Mouse (Mus musculus) heart, embryonic 15.5 days (tissue): ENCODE measurements around the gene Nr5a2. TPM values are rescaled to one million over a fixed set of nuclear protein-coding genes. Genes with fewer than 3 reads are reported as not detected.

Experiments used
- ATAC-seq: fragments of 200-750 bp; cut with Nextera tagmentation; replicated peaks from 2 replicates; pipeline ENCODE4 v1.8.0; 2017; ENCODE audit warnings: low read depth, moderate TSS enrichment; ENCODE audit not compliant: insufficient number of reproducible peaks, insufficient read depth, low FRiP score
- H3K27ac ChIP-seq: fragments of 300-500 bp; sonication (generic); 2 replicates; pipeline ENCODE4 v1.5.1; 2015; ENCODE audit warnings: mild to moderate bottlenecking, inconsistent platforms
- H3K27me3 ChIP-seq: fragments of 300-500 bp; sonication (generic); 2 replicates; pipeline ENCODE4 v1.6.1; 2015; ENCODE audit warnings: inconsistent platforms
- H3K36me3 ChIP-seq: fragments of 300-500 bp; sonication (generic); 2 replicates; pipeline ENCODE4 v1.6.1; 2015; ENCODE audit warnings: mild to moderate bottlenecking, inconsistent platforms
- H3K4me1 ChIP-seq: fragments of 300-500 bp; sonication (generic); replicated peaks from 2 replicates; pipeline ENCODE4 v1.6.1; 2015; ENCODE audit warnings: inconsistent platforms
- H3K4me2 ChIP-seq: fragments of 300-500 bp; sonication (generic); 2 replicates; pipeline ENCODE4 v1.6.1; 2015; ENCODE audit warnings: inconsistent platforms, mild to moderate bottlenecking, moderate library complexity
- H3K4me3 ChIP-seq: fragments of 300-500 bp; sonication (generic); 2 replicates; pipeline ENCODE4 v1.5.1; 2015; ENCODE audit warnings: mild to moderate bottlenecking, inconsistent platforms
- H3K9ac ChIP-seq: fragments of 300-500 bp; sonication (generic); 2 replicates; pipeline ENCODE4 v1.6.1; 2015; ENCODE audit warnings: mild to moderate bottlenecking, inconsistent platforms
- H3K9me3 ChIP-seq: fragments of 300-500 bp; sonication (generic); replicated peaks from 2 replicates; pipeline ENCODE4 v1.6.1; 2016; ENCODE audit warnings: inconsistent platforms
- WGBS: fragments of 180-500 bp; shearing (Covaris S2); methylation state at CpG from one replicate; pipeline ENCODE4 v1.1.7; 2015; ENCODE audit warnings: mixed read lengths; 5-methylcytosine and 5-hydroxymethylcytosine counted together
- polyA plus RNA-seq: library from polyadenylated mRNA; unstranded; fragments of >200 nt; fragmentation: Nextera tagmentation; extraction: Ambion mirVana; gene quantifications from 2 replicates; pipeline ENCODE4 v1.2.1, GENCODE M21; 2015

Gene Nr5a2
- polyA plus RNA-seq, 1 experiment from 2014 or later = 0.30 TPM

GRCm38 (mm10) chr1:136898130-136898529 is 62.1 kb downstream of the Nr5a2 start:
- no peaks in the 10 kb centered on the region for H3K36me3 ChIP-seq
- no peak overlapping the region for H3K27ac ChIP-seq
- no peak overlapping the region for H3K4me3 ChIP-seq
- no peak overlapping the region for H3K9ac ChIP-seq
- WGBS = 85% methylated on average over 4 of the region's 4 CpGs
- ATAC-seq = no peak
- no peaks in the 10 kb centered on the region for H3K9me3 ChIP-seq
- H3K27me3 ChIP-seq = no peaks in the 10 kb centered on the region
- peaks cover 7% of the 10 kb centered on the region; the same call in 1 of the 2 replicates for H3K4me1 ChIP-seq
- H3K4me2 ChIP-seq = no peak overlapping the region

GRCm38 (mm10) chr1:136896351-136896750 is 63.9 kb downstream of the Nr5a2 start:
- ATAC-seq = no peak
- Histone ChIP-seq H3K9ac (no peak overlapping the region), H3K4me2 (no peak overlapping the region), H3K9me3 (no peaks in the 10 kb centered on the region), H3K4me3 (no peak overlapping the region), H3K27ac (no peak overlapping the region), H3K36me3 (no peaks in the 10 kb centered on the region), H3K27me3 (no peaks in the 10 kb centered on the region), H3K4me1 (peaks cover 7% of the 10 kb centered on the region; the same call in 1 of the 2 replicates)
- WGBS = 50% methylated on average over 6 of the region's 6 CpGs

- H3K4me2 ChIP-seq = no peak overlapping the region
- WGBS = 86% methylated on average over 8 of the region's 8 CpGs
- no peak for ATAC-seq
These were observed 64.4 kb downstream of the Nr5a2 start for GRCm38 (mm10) chr1:136895877-136896276.

GRCm38 (mm10) chr1:136894753-136895152 is 65.5 kb downstream of the Nr5a2 start:
- H3K4me3 ChIP-seq = no peak overlapping the region
- no peak overlapping the region for H3K27ac ChIP-seq
- WGBS = 50% methylated on average over 2 of the region's 2 CpGs
- H3K9me3 ChIP-seq = no peaks in the 10 kb centered on the region
- no peak for ATAC-seq
- no peak overlapping the region for H3K9ac ChIP-seq
- no peaks in the 10 kb centered on the region for H3K27me3 ChIP-seq
- peaks cover 7% of the 10 kb centered on the region; the same call in 1 of the 2 replicates for H3K4me1 ChIP-seq
- H3K4me2 ChIP-seq = no peak overlapping the region
- H3K36me3 ChIP-seq = no peaks in the 10 kb centered on the region

More at GRCm38 (mm10) chr1:136895877-136896276, 64.4 kb downstream of the Nr5a2 start:
- Histone ChIP-seq H3K36me3 (no peaks in the 10 kb centered on the region), H3K4me1 (peaks cover 7% of the 10 kb centered on the region; the same call in 1 of the 2 replicates), H3K27me3 (no peaks in the 10 kb centered on the region), H3K9me3 (no peaks in the 10 kb centered on the region), H3K4me3 (no peak overlapping the region), H3K9ac (no peak overlapping the region), H3K27ac (no peak overlapping the region)

- Histone ChIP-seq H3K36me3 (no peaks in the 10 kb centered on the region), H3K4me2 (no peak overlapping the region), H3K27me3 (no peaks in the 10 kb centered on the region), H3K27ac (no peak overlapping the region), H3K9me3 (no peaks in the 10 kb centered on the region), H3K4me1 (0 out of 2 replicates have a peak, but pooled peaks cover 2% of the 10 kb centered on the region), H3K9ac (no peak overlapping the region), H3K4me3 (no peak overlapping the region)
- 77% methylated on average over 6 of the region's 6 CpGs for WGBS
- ATAC-seq = no peak
These were observed 67.1 kb downstream of the Nr5a2 start for GRCm38 (mm10) chr1:136893162-136893561.

- no peak overlapping the region for H3K9ac ChIP-seq
- H3K9me3 ChIP-seq = no peaks in the 10 kb centered on the region
- ATAC-seq = no peak
- 66% methylated on average over 7 of the region's 7 CpGs for WGBS
- no peaks in the 10 kb centered on the region for H3K4me1 ChIP-seq
- H3K27me3 ChIP-seq = no peaks in the 10 kb centered on the region
- no peak overlapping the region for H3K27ac ChIP-seq
- no peak overlapping the region for H3K4me2 ChIP-seq
- H3K36me3 ChIP-seq = no peaks in the 10 kb centered on the region
- no peak overlapping the region for H3K4me3 ChIP-seq
These were observed 69.8 kb downstream of the Nr5a2 start for GRCm38 (mm10) chr1:136890439-136890838.

GRCm38 (mm10) chr1:136888704-136889103 is 71.5 kb downstream of the Nr5a2 start:
- no peak for ATAC-seq
- Histone ChIP-seq H3K9ac (no peak overlapping the region), H3K4me1 (no peaks in the 10 kb centered on the region), H3K4me2 (no peak overlapping the region), H3K9me3 (no peaks in the 10 kb centered on the region), H3K27me3 (no peaks in the 10 kb centered on the region), H3K4me3 (no peak overlapping the region), H3K36me3 (no peaks in the 10 kb centered on the region), H3K27ac (no peak overlapping the region)
- 77% methylated on average over 6 of the region's 6 CpGs for WGBS

- no peaks in the 10 kb centered on the region for H3K36me3 ChIP-seq
- 44% methylated on average over 6 of the region's 6 CpGs for WGBS
- no peak overlapping the region for H3K4me2 ChIP-seq
- H3K27ac ChIP-seq = no peak overlapping the region
- no peak for ATAC-seq
- H3K4me1 ChIP-seq = no peaks in the 10 kb centered on the region
- no peak overlapping the region for H3K9ac ChIP-seq
- H3K9me3 ChIP-seq = no peaks in the 10 kb centered on the region
- no peaks in the 10 kb centered on the region for H3K27me3 ChIP-seq
- no peak overlapping the region for H3K4me3 ChIP-seq
These were observed 73.6 kb downstream of the Nr5a2 start for GRCm38 (mm10) chr1:136886678-136887077.

- Histone ChIP-seq H3K4me2 (no peak overlapping the region), H3K27ac (no peak overlapping the region), H3K4me1 (no peaks in the 10 kb centered on the region), H3K4me3 (no peak overlapping the region), H3K36me3 (no peaks in the 10 kb centered on the region), H3K9ac (no peak overlapping the region), H3K27me3 (no peaks in the 10 kb centered on the region), H3K9me3 (no peaks in the 10 kb centered on the region)
- no peak for ATAC-seq
- 85% methylated on average over 13 of the region's 13 CpGs for WGBS
These were observed 76.6 kb downstream of the Nr5a2 start for GRCm38 (mm10) chr1:136883458-136884174.

- no peak overlapping the region for H3K4me2 ChIP-seq
These were observed 80.0 kb downstream of the Nr5a2 start for GRCm38 (mm10) chr1:136880260-136880659.

GRCm38 (mm10) chr1:136875006-136875405 is 85.2 kb downstream of the Nr5a2 start:
- Histone ChIP-seq H3K27me3 (no peaks in the 10 kb centered on the region), H3K9me3 (no peaks in the 10 kb centered on the region), H3K4me1 (0 out of 2 replicates have a peak, but pooled peaks cover 1% of the 10 kb centered on the region), H3K9ac (no peak overlapping the region), H3K4me3 (no peak overlapping the region), H3K4me2 (no peak overlapping the region), H3K36me3 (no peaks in the 10 kb centered on the region), H3K27ac (no peak overlapping the region)
- ATAC-seq = no peak
- WGBS = 74% methylated on average over 3 of the region's 3 CpGs

More at GRCm38 (mm10) chr1:136880260-136880659, 80.0 kb downstream of the Nr5a2 start:
- 87% methylated on average over 8 of the region's 8 CpGs for WGBS
- Histone ChIP-seq H3K27ac (no peak overlapping the region), H3K4me3 (no peak overlapping the region), H3K9ac (no peak overlapping the region), H3K4me1 (no peaks in the 10 kb centered on the region), H3K36me3 (no peaks in the 10 kb centered on the region), H3K9me3 (no peaks in the 10 kb centered on the region), H3K27me3 (no peaks in the 10 kb centered on the region)
- no peak for ATAC-seq

GRCm38 (mm10) chr1:136868955-136869354 is 91.3 kb downstream of the Nr5a2 start:
- ATAC-seq = no peak
- no peak overlapping the region for H3K9ac ChIP-seq
- peak overlapping the region; percentile 57; the same call in 1 of the 2 replicates for H3K27ac ChIP-seq
- no peak overlapping the region for H3K4me3 ChIP-seq
- no peaks in the 10 kb centered on the region for H3K9me3 ChIP-seq
- 20% methylated on average over 6 of the region's 6 CpGs for WGBS
- peaks cover 17% of the 10 kb centered on the region for H3K4me1 ChIP-seq
- no peaks in the 10 kb centered on the region for H3K27me3 ChIP-seq
- no peaks in the 10 kb centered on the region for H3K36me3 ChIP-seq
- peak overlapping the region; percentile 36 for H3K4me2 ChIP-seq
